Mouse (Mus musculus) ES-CJ7 (cell line): ENCODE results near the gene Bcas3.
A peak's percentile ranks its signal among the peaks of the same experiment; 100 is the strongest.

Experiments used
- DNase-seq: peaks from one replicate; pipeline ENCODE4 v3.0.0; 2011; ENCODE audit warnings: low read depth, low spot score

Bcas3 gene

GRCm38 (mm10) chr11:85352539-85353380, at the start of gene Bcas3:
Gene Bcas3, plus strand, starts transcription at chr11:85353167.
- peak; percentile 98 for DNase-seq

GRCm38 (mm10) chr11:85306577-85307260, 46.2 kb upstream of the Bcas3 start:
- DNase-seq, result no peak

- peak; percentile 35 for DNase-seq
These were observed 44.2 kb upstream of the Bcas3 start for GRCm38 (mm10) chr11:85308799-85309198.

- no peak for DNase-seq
These were observed 42.6 kb upstream of the Bcas3 start for GRCm38 (mm10) chr11:85310407-85310712.

- peak; percentile 99 for DNase-seq
These were observed 42.0 kb upstream of the Bcas3 start, which contains the start of gene Ppm1d for GRCm38 (mm10) chr11:85310713-85311574. Gene Ppm1d, plus strand, starts transcription at chr11:85311244.

GRCm38 (mm10) chr11:85311645-85312490, 41.1 kb upstream of the Bcas3 start:
- DNase-seq, result peak; percentile 64

- no peak for DNase-seq
These were observed 40.1 kb upstream of the Bcas3 start for GRCm38 (mm10) chr11:85312818-85313217.

- no peak for DNase-seq
These were observed 39.6 kb upstream of the Bcas3 start for GRCm38 (mm10) chr11:85313361-85313760.

GRCm38 (mm10) chr11:85323567-85324330, 29.2 kb upstream of the Bcas3 start:
- no peak for DNase-seq

GRCm38 (mm10) chr11:85328717-85329116, 24.2 kb upstream of the Bcas3 start:
- no peak for DNase-seq

- DNase-seq, result no peak
These were observed 23.6 kb upstream of the Bcas3 start for GRCm38 (mm10) chr11:85329167-85329894.

- peak; percentile 61 for DNase-seq
These were observed 18.2 kb upstream of the Bcas3 start for GRCm38 (mm10) chr11:85334778-85335177.

- DNase-seq, result no peak
These were observed 13.7 kb upstream of the Bcas3 start for GRCm38 (mm10) chr11:85339173-85339831.

GRCm38 (mm10) chr11:85340070-85340616, 12.8 kb upstream of the Bcas3 start:
- DNase-seq, result no peak

- no peak for DNase-seq
These were observed 852 bp downstream of the Bcas3 start for GRCm38 (mm10) chr11:85353819-85354218.

- DNase-seq, result no peak
These were observed 6.7 kb downstream of the Bcas3 start for GRCm38 (mm10) chr11:85359641-85360040.

- peak; percentile 16 for DNase-seq
These were observed 8.7 kb downstream of the Bcas3 start for GRCm38 (mm10) chr11:85361621-85362020.

GRCm38 (mm10) chr11:85366168-85366567, 13.2 kb downstream of the Bcas3 start:
- DNase-seq, result no peak

GRCm38 (mm10) chr11:85367823-85368222, 14.9 kb downstream of the Bcas3 start:
- no peak for DNase-seq
